9 mouse cellular contexts compared by ENCODE assay signal in the genomic region with DNA sequence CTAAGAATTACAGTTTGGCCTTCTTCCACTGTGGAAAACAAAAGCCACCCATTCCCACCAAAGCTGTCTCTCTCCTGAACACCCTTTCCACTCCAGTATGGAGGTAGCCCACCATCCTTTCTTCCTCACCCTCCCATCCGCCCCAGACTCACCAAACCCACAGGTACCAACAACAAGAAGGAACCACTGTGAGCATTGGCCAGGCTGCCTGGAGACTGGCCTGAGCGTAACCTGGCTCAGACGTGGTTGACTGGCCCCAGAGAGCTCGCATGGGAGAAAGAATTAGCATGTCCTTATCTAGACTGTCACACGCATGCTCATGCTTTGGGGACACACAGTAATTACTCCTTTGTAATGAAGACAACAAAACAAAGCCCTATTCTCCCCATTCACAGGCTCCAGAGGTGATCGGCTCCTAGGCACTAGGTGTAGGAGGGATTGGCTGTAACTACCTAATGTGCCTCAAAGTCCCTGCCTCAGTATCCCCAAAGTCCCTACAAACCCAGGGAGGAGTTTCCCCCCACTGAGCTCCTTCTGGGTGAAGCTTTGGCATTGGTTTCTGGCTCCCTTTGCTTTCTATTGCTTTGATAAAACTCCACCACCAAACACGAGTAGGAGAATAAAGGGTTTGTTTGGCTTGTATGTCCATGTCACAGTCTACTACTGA. TPM values are rescaled to one million over a fixed set of nuclear protein-coding genes. Genes with fewer than 3 reads are reported as not detected.
DNase-seq lines count a peak whose midpoint lies in the region; ATAC-seq lines count a peak whose summit lies in the region.
"Had no signal": no experiment of that assay in that cellular context is flagged by ENCODE, and none has a peak within 500 bp of the region (broad histone marks: within the 10 kb centered on the region; RNA-seq: fewer than 3 reads in every experiment).

No protein-coding gene starts in this region.

- H3K9me3 ChIP-seq in heart, embryonic 12.5 days (replicated peaks), result no peaks in the 10 kb centered on the region
- no peaks in the 10 kb centered on the region for H3K9me3 ChIP-seq in hindbrain, embryonic 11.5 days (ENCODE audit: control insufficient read depth, low read length)
- no peaks in the 10 kb centered on the region for H3K9me3 ChIP-seq in midbrain, embryonic 15.5 days

- no peak; the same call in 1 of the 2 replicates for ATAC-seq in heart, embryonic 12.5 days (ENCODE audit: insufficient number of reproducible peaks, low FRiP score)
- peak; percentile 73 for ATAC-seq in hindbrain, embryonic 11.5 days (ENCODE audit: low FRiP score)
- ATAC-seq in midbrain, embryonic 15.5 days (replicated peaks), result peak; percentile 62

- no peak for DNase-seq in heart, postnatal 14 days
- no peak for DNase-seq in hindbrain, embryonic 11.5 days (ENCODE audit: low spot score)
- no peak for DNase-seq in adrenal gland, postnatal 25 days
- no peak for DNase-seq in ovary, postnatal 14 days (ENCODE audit: low spot score)
- no peak for DNase-seq in left cerebral cortex, adult 18-20 months (ENCODE audit: low spot score in 2 of 2)
- DNase-seq: adrenal gland, adult 8-10 months had no signal

- peaks cover 13% of the 10 kb centered on the region for H3K4me1 ChIP-seq in heart, embryonic 12.5 days (replicated peaks)
- H3K4me1 ChIP-seq in brown adipose tissue, adult 24 weeks (ENCODE audit: control insufficient read depth, insufficient read depth, insufficient read length, low read length), result peaks cover 11% of the 10 kb centered on the region
- peaks cover 9% of the 10 kb centered on the region for H3K4me1 ChIP-seq in hindbrain, embryonic 11.5 days (replicated peaks; ENCODE audit: control insufficient read depth, insufficient read depth, low read length)
- no peaks in the 10 kb centered on the region for H3K4me1 ChIP-seq in midbrain, embryonic 15.5 days

- peak overlapping the region; percentile 89 for H3K27ac ChIP-seq in heart, embryonic 12.5 days (ENCODE audit: poor library complexity, severe bottlenecking)
- H3K27ac ChIP-seq in brown adipose tissue, adult 24 weeks (replicated peaks; ENCODE audit: low read depth, low read length), result peak overlapping the region; percentile 85
- peak overlapping the region; percentile 85 for H3K27ac ChIP-seq in hindbrain, embryonic 11.5 days (ENCODE audit: low read depth, low read length)
- peak overlapping the region; percentile 46 for H3K27ac ChIP-seq in midbrain, embryonic 15.5 days

- no peaks in the 10 kb centered on the region for H3K27me3 ChIP-seq in heart, embryonic 12.5 days (replicated peaks)
- H3K27me3 ChIP-seq in hindbrain, embryonic 11.5 days (ENCODE audit: control insufficient read depth, insufficient read depth, low read length), result no peaks in the 10 kb centered on the region
- H3K27me3 ChIP-seq in midbrain, embryonic 15.5 days (replicated peaks), result no peaks in the 10 kb centered on the region

- no peak overlapping the region for H3K4me2 ChIP-seq in heart, embryonic 12.5 days
- 0 out of 2 replicates have a peak overlapping the region, but pooled peaks have one; percentile 9 for H3K4me2 ChIP-seq in hindbrain, embryonic 11.5 days (replicated peaks; ENCODE audit: low read depth, low read length)
- H3K4me2 ChIP-seq in midbrain, embryonic 15.5 days, result no peak overlapping the region

- H3K36me3 ChIP-seq in heart, embryonic 12.5 days, result peaks cover 44% of the 10 kb centered on the region
- peaks cover 8% of the 10 kb centered on the region for H3K36me3 ChIP-seq in hindbrain, embryonic 11.5 days (ENCODE audit: control insufficient read depth, insufficient read depth, low read length)
- H3K36me3 ChIP-seq in midbrain, embryonic 15.5 days (replicated peaks), result peaks cover 17% of the 10 kb centered on the region

- H3K4me3 ChIP-seq in heart, embryonic 12.5 days, result no peak overlapping the region
- H3K4me3 ChIP-seq in brown adipose tissue, adult 24 weeks (ENCODE audit: insufficient read depth, low read depth, low read length), result no peak overlapping the region
- no peak overlapping the region for H3K4me3 ChIP-seq in hindbrain, embryonic 11.5 days (ENCODE audit: low read depth, low read length)
- no peak overlapping the region for H3K4me3 ChIP-seq in midbrain, embryonic 15.5 days

- H3K9ac ChIP-seq in heart, embryonic 12.5 days, result no peak overlapping the region
- no peak overlapping the region for H3K9ac ChIP-seq in hindbrain, embryonic 11.5 days (ENCODE audit: low read depth, low read length)
- H3K9ac ChIP-seq in midbrain, embryonic 15.5 days, result no peak overlapping the region

- intact Hi-C loops in heart, postnatal 14 days (cut with DNase I), result no loop called here

- 75% methylated on average over 7 of the region's 7 CpGs for WGBS in heart, embryonic 12.5 days
- 43% methylated on average over 7 of the region's 7 CpGs for WGBS in hindbrain, embryonic 11.5 days
- 33% methylated on average over 7 of the region's 7 CpGs for WGBS in midbrain, embryonic 15.5 days

RNA-seq across cellular contexts. Expression of a gene that starts 36.6 kb away (rescaled TPM):
- polyA plus RNA-seq in heart, embryonic 12.5 days (2016; fragmentation: Nextera tagmentation; extraction: Ambion mirVana), result 16.5 and 17.6 TPM in 2 replicates
- total RNA-seq in heart, postnatal 14 days (2021), result 10 to 100 TPM; 13.3 to 17.4 TPM
- 3.4 and 5.6 TPM in 2 replicates for polyA plus RNA-seq in brown adipose tissue, adult 24 weeks (2012; ENCODE audit: insufficient read depth, insufficient read length, missing spikeins)
- polyA plus RNA-seq in hindbrain, embryonic 11.5 days (2014; fragmentation: Nextera tagmentation; extraction: Ambion mirVana), result 21.1 and 24.2 TPM in 2 replicates
- polyA plus RNA-seq in midbrain, embryonic 15.5 days (2015; fragmentation: Nextera tagmentation; extraction: Ambion mirVana), result 26.1 and 27.0 TPM in 2 replicates
- total RNA-seq in adrenal gland, postnatal 25 days (2021), result 4.6 and 5.1 TPM in 2 replicates
- 10 to 100 TPM; 12.4 to 14.5 TPM for total RNA-seq in left cerebral cortex, adult 18-20 months (2021)
